Mouse (Mus musculus): Measurements from ENCODE around the gene Gm20547.

The Gm20547 gene

GRCm38 (mm10) chr17:34895724-34896123 is 13.9 kb upstream of the Gm20547 start:
- no peak for DNase-seq (ENCODE audit: low spot score)

GRCm38 (mm10) chr17:34894801-34895530 is 13.1 kb upstream of the Gm20547 start:
- peak; percentile 61 for DNase-seq (ENCODE audit: low spot score)

- peak; percentile 94 for DNase-seq (ENCODE audit: low spot score)
Observed at GRCm38 (mm10) chr17:34894074-34894597, 12.3 kb upstream of the Gm20547 start.

DNA sequence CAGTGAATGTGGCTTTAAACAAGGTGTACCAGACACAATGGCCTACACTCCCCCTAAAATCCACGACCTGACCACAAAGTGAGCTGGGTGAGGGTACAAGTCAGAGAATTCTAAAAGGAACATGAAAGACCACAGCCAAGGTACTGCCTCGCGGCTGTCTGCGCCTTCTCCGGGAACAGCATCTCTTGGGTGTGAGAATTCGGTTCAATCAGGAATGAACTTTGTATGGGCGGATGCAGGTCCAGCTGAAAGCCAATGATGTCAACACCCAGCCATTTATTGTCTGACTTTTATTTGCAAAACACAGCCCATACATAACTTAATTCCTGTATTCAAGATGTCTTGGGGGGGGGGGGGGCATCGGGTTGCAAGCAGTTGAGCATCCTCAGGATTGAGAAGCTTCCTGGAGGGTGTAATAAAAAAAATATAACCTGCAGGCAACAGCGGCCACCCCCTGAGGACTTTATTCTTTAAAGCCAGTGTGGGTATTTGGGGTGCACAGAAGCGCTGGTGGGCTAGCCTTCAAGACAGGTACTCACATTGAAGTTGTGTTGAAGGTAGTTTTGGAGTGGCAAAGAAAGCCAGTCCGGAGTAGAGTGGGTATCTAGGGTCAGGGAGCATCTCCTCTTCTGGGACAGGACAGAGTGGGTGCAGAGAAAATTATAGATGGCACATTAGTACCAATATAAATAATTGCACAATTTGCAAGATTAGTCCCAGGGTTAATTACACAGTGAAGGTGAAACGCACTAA is 11.4 kb upstream of the Gm20547 start:
- DNase-seq (ENCODE audit: low spot score), result no peak

- DNase-seq (ENCODE audit: low spot score), result no peak
Observed at GRCm38 (mm10) chr17:34891377-34891776, 9.5 kb upstream of the Gm20547 start.

DNA sequence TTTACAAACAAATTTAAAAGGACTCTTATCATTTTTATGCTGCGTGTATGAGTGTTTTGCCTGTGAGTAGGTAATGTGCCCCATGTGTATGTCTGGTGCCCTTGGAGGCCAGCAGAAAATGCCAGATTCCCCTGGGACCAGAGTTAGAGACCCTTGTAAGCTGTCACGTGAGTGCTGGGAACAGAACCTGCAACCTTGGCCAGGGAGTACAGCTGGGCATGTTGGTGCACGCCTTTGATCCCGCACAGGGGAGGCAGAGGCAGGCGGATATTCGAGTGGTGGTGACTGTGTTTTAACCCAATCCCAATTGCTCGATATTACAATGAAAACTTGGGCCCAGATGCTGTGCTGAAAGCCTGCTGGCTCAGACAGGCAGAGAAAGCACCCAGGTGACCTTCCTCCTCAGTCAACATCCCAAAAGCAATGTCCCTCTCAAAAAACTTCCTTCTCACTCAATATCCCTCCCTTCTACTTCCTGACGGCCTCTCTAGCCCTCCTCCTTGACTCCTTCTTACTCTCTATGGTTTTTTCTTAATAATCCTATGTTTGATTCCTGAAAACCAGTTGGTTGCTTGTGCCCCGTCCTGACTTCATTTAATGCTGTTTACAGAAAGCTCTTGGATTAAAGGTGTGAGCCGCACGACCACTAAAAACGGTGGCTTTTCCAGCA is 8.4 kb upstream of the Gm20547 start:
- no peak for DNase-seq (ENCODE audit: low spot score)

DNA sequence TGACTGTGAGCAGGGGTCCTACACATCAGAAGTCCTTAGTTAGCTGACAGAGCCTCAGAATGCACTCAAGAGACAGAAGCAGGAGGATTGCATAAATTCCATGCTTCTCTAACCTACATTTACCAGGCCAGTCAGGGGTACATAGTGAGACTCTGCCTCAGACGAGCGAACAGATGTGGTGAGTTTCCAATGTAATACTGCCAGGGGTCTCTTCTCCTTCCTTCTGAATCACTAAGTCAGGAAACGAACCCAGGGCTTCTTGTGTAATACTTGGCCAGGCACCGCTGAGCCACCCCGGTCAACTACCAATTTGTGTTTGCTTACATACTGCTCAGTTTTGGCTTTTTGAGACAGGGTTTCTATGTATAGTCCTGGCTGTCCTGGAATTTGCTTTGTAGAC is 6.1 kb upstream of the Gm20547 start:
- no peak for DNase-seq (ENCODE audit: low spot score)

GRCm38 (mm10) chr17:34885615-34886014 is 3.8 kb upstream of the Gm20547 start:
- DNase-seq (ENCODE audit: low spot score), result no peak

DNA sequence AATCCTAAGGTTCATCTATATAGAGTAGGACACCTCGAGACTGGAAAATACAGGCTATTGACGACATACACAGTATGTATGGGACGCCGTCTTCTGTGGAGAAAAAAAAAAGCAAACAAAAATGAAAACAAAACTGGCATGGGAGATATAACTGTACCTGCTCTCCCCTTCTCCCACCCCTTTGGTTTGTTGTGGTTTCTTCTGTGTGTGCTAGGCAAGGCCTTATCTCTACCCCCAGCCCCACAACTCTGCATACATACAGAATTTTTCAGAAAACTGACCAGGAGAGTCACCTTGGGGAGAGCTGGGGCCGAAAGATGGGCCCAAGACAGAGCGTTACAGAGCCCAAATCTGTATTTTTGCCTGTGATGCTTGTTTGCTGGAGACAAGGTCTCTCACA is 2.9 kb upstream of the Gm20547 start:
- DNase-seq (ENCODE audit: low spot score), result no peak

- no peak for DNase-seq (ENCODE audit: low spot score)
Observed at GRCm38 (mm10) chr17:34883332-34883731, 1.5 kb upstream of the Gm20547 start.

DNA sequence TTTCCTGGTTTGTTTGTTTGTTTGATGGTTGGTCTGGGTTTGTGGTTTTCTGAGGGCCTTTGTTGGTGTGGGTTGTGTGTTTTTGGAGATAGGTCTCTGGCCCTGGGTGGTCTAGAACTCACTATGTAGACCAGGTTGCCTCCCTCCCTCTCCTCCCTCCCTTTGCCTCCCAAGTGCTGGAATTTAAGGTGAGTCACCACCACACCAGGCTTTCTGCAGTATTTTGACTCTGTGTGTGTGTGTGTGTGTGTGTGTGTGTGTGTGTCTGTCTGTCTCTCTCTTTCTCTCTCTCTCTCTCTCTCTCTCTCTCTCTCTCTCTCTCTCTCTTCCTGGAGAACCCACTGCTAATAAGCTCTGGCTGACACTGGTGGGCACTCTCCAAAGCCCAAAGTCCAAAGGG is 676 bp downstream of the Gm20547 start:
- no peak for DNase-seq (ENCODE audit: low spot score)

DNA sequence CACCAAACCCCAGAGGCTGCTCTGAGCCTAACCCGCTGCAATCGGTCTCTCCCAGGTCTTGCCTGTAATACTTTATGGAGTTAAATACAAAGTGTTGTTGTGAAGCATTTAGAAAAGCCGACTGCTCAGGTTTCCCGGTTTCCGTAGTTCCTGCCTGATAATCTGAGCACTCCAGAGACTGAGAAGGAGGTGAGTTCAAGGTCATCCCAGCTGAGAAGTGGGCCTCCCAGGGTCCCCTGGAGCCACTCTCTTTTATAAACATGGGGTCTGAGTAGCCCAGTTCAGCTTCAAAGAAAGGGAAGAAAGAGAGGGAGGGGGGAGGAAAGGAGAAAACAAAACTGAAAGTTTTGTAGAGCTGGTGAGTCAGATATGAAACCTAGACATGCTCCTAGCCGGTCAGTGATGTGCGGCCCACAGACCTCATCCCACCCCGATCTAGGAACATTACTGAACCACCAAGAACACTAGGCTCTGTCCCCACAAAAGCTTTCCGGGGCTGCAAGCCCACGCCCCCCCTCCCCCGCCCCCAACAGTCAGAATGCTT is 2.4 kb downstream of the Gm20547 start, which contains the start of gene Zbtb12:
Gene Zbtb12 (plus strand): TSS at position 148 of the 544 bp plus-strand sequence.
- no peak for DNase-seq (ENCODE audit: low spot score)

GRCm38 (mm10) chr17:34874321-34874720 is 7.5 kb downstream of the Gm20547 start:
- no peak for DNase-seq (ENCODE audit: low spot score)

- no peak for DNase-seq (ENCODE audit: low spot score)
Observed at GRCm38 (mm10) chr17:34865981-34866380, 15.9 kb downstream of the Gm20547 start.

DNA sequence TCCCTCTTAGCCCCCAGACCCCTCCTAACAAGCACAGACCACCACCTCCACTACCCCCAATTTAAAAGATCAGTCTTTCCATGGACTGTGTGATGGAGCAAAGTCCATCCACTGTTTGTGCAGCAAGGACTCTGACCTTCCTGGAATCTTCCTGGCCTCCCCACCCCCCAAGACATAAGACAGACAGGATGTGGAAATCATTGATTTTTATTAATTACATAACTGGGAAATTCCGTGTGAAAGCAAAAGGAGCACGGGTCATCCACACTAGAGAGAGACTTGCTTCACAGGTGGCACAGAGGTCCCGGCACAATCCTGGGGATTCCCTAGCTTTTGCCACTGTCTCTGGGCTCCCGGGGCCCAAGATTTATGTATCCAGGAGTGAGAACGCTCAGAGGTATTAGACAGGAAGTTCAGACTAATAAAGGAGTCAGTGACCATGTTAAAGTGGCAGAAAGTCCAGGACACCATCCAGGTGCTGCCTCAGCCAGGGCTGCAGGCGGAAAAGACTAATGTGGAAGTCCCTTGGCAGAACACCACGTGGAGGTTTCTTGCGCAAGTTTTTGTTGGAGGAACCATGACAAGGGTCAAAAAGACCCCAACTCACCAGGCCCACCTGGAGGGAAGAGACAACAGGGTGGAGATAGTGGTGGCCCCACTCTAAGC is 19.3 kb downstream of the Gm20547 start, which contains the start of gene Cfb:
Gene Cfb (minus strand): TSS at position 103 of the 666 bp plus-strand sequence.
- DNase-seq (ENCODE audit: low spot score), result no peak

GRCm38 (mm10) chr17:34861704-34862415 is 20.0 kb downstream of the Gm20547 start:
- no peak for DNase-seq (ENCODE audit: low spot score)

GRCm38 (mm10) chr17:34860514-34860913 is 21.3 kb downstream of the Gm20547 start:
- DNase-seq (ENCODE audit: low spot score), result no peak

DNA sequence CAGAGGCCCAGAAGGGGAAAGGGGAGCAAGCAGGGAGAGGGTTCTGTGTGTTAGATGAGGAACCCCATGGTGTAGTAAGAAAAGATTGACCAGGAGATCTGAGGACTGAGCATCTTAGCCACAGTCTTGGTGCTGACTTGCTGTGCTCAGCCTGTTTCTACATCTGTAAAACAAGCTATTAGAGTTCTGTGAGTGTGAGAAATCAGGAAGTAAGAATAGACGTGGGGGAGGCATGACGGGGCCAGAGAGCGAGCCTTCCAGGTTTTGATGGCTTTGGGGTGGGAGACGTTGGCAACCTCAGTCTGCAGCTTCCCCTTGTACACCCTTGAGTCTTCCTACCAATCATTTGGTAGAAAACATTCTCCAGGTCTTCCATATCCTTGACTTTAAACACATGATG is 23.2 kb downstream of the Gm20547 start:
- DNase-seq (ENCODE audit: low spot score), result no peak

- peak; percentile 48 for DNase-seq (ENCODE audit: low spot score)
Observed at GRCm38 (mm10) chr17:34855825-34856224, 26.0 kb downstream of the Gm20547 start.

DNA sequence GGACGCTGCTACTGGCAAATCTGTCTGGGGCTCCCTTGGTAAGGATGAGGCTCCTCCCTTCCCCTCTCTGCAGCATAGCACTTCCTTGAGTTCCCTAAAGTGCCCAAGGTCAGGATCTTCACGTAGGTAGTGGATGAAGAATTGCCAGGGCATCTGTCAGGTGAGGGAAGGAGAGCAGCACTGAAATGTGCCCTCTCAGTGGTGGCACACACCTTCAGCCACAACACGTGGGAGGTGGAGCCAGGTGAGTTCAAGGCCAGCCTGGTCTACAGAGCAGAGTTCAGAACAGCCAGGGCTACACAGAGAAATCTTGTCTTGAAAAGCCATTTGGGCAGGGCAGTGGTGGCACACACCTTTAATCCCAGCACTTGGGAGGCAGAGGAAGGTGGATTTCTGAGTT is 27.1 kb downstream of the Gm20547 start:
- DNase-seq (ENCODE audit: low spot score), result no peak

DNA sequence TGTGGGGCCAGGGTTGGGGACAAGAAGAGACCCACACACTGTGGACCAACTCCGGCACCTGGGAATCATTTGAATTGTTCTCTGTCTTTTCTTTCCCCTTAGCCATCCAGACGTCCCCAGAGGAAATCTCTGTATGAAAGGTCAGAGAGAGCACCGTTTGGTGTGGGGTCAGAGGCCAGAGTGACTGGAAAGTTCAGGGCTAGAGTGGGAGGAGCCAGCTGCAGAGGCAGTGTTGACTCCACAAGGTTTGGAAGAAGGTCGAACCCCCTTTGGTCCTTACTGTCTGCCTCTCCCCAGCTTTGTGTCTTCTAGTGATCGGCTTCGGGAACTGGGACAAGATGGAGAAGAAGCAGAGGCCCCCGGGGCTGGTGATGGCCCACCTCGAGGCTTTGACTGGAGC is 28.3 kb downstream of the Gm20547 start:
- DNase-seq (ENCODE audit: low spot score), result no peak
